Mouse (Mus musculus): ENCODE data around the gene Olfr1197. TPM values are rescaled to one million over a fixed set of nuclear protein-coding genes. Genes with fewer than 3 reads are reported as not detected.

Gene Olfr1197
- polyA plus RNA-seq (2017; shearing (Covaris generic)) = not detected

DNA sequence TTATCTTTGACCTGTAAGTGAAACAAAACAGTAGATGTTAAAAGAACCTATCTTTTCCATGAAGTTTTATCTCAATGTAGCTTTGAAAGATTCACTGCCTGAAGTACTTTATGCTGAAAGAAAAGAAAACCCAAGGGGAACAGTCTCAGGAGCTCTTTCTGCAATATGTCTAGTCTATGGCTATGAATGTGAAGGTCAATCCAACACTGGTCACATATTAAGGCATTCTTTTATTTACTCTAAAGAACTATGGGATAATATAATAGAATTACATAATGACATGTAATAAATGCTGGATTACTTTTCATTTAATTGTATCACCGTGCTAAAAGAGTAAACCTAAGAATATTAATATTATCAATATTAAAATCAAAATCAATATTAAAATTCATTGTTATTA, at the start of gene Olfr1197:
Gene Olfr1197 (minus strand): TSS at position 101 of the 400 bp plus-strand sequence.

DNA sequence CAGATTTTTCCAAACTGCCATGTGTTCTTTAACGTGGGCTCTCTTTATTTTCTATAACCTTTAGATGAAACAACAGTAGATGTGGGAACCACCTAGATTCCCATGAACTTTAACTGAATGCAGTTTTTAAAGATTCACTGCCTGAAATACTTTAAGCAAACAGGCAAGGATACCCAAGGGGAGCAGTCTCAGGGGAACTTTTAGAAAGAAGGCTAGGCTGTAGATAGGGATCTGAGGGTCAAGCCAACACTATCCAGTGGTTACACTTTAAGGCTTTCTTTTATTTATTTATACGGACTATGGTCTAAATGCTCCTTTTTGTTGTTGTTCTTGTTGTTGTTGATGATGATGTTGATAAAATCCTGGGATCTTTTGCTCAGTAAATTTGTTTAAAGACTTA, 38.2 kb upstream of the Olfr1197 start, which contains the start of gene Olfr1200:
Gene Olfr1200 (minus strand): TSS at position 101 of the 400 bp plus-strand sequence.

DNA sequence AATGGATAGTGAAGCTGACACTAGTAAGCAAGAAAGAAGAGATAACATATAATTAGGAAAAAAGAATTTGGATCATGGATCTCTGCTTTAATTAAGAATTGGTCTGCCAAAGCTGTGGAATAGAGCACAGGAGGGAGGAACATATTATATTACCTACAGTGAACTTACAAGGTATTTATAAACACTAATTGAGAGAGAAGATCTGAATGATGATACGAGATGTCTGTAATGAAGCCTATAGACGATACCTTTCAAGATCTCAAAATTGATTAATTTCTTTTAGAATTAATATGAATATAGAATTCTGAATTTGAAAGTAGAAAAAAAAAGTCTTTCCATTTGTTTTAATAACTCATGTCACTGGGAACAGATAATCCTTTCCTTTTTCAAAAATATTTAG, 28.2 kb upstream of the Olfr1197 start, which contains the start of gene Olfr1199:
Gene Olfr1199 (minus strand): TSS at position 101 of the 400 bp plus-strand sequence.

DNA sequence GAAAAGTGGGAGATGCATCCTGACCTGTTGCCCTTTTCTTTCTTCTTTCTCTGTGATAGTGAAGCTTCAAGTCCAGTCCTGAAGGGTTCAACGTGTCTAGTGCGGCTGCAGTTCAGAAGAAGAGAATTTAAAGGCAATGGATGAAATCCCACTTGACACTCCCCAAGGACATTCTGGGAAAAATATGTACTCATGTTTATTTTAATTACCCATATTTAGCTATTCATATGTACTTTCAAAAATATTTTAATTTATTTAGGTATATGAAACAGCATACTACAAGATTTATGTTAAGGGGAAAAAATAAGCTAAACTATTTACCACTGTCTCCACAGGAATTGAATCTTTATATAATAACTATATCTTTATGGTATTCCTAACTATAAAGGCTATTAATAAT, 19.1 kb upstream of the Olfr1197 start, which contains the start of gene Olfr1198:
Gene Olfr1198 (minus strand): TSS at position 101 of the 400 bp plus-strand sequence.

DNA sequence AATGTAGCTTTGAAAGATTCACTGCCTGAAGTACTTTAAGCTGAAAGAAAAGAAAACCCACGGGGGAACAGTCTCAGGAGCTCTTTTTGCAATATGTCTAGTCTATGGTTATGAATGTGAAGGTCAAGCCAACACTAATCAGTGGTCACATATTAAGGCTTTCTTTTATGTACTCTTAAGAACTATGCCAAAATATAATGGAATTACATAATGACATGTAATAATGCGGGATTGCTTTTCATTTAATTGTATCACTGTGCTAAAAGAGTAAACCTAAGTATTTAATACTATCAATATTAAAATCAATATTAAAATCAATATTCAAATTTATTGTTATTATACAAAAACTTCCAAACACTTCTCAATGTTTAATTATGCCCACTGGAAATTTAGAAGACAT, 27.7 kb downstream of the Olfr1197 start, which contains the start of gene Olfr1196:
Gene Olfr1196 (minus strand): TSS at position 101 of the 400 bp plus-strand sequence.

DNA sequence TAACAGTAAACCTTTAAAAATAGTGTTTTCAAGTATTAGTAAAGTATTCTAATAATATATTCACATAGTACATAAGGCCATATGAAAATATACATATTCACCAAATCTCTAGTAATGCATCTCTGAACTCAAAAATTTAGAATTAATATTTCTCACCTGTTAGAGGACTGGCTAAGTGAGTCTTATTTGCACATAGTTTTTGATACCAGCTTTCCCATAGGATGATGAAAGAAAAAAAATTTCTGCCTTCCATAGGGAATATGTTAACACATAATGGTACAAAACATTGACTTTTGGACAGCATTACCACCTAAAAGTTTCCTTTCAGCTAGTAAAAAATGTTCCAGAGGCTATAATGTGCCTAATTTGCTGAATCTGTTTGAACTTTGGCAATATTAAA, 43.1 kb downstream of the Olfr1197 start, which contains the start of gene Olfr1195:
Gene Olfr1195 (minus strand): TSS at position 101 of the 400 bp plus-strand sequence.

Other genes starting within 250 kb of the Olfr1197 start
- not detected for gene Olfr1184, start 248.8 kb downstream of the Olfr1197 start, polyA plus RNA-seq (2017; shearing (Covaris generic))
- gene Olfr1185-ps1, start 239.0 kb downstream of the Olfr1197 start, polyA plus RNA-seq (2017; shearing (Covaris generic)) = not detected
- gene Olfr1186, start 213.8 kb downstream of the Olfr1197 start, polyA plus RNA-seq (2017; shearing (Covaris generic)) = not detected
- not detected for gene Olfr1188, start 175.4 kb downstream of the Olfr1197 start, polyA plus RNA-seq (2017; shearing (Covaris generic))
- not detected for gene Olfr1189, start 145.9 kb downstream of the Olfr1197 start, polyA plus RNA-seq (2017; shearing (Covaris generic))
- gene Olfr1191-ps1, start 91.8 kb downstream of the Olfr1197 start, polyA plus RNA-seq (2017; shearing (Covaris generic)) = not detected
- gene Olfr1192-ps1, start 83.9 kb downstream of the Olfr1197 start, polyA plus RNA-seq (2017; shearing (Covaris generic)) = not detected
- not detected for gene Olfr1193, start 56.7 kb downstream of the Olfr1197 start, polyA plus RNA-seq (2017; shearing (Covaris generic))
- gene Olfr1195, start 43.2 kb downstream of the Olfr1197 start, polyA plus RNA-seq (2017; shearing (Covaris generic)) = 0.11 TPM
- gene Olfr1196, start 27.8 kb downstream of the Olfr1197 start, polyA plus RNA-seq (2017; shearing (Covaris generic)) = not detected
- gene Olfr1198, start 19.0 kb upstream of the Olfr1197 start, polyA plus RNA-seq (2017; shearing (Covaris generic)) = not detected
- gene Olfr1199, start 28.1 kb upstream of the Olfr1197 start, polyA plus RNA-seq (2017; shearing (Covaris generic)) = not detected
- not detected for gene Olfr1200, start 38.1 kb upstream of the Olfr1197 start, polyA plus RNA-seq (2017; shearing (Covaris generic))
- gene Olfr1201, start 60.7 kb upstream of the Olfr1197 start, polyA plus RNA-seq (2017; shearing (Covaris generic)) = not detected
- not detected for gene Olfr1202, start 82.1 kb upstream of the Olfr1197 start, polyA plus RNA-seq (2017; shearing (Covaris generic))
- gene Olfr1205, start 97.4 kb upstream of the Olfr1197 start, polyA plus RNA-seq (2017; shearing (Covaris generic)) = not detected
- not detected for gene Olfr1204, start 116.9 kb upstream of the Olfr1197 start, polyA plus RNA-seq (2017; shearing (Covaris generic))
- not detected for gene Olfr1206, start 130.9 kb upstream of the Olfr1197 start, polyA plus RNA-seq (2017; shearing (Covaris generic))
- not detected for gene Olfr1208, start 169.9 kb upstream of the Olfr1197 start, polyA plus RNA-seq (2017; shearing (Covaris generic))
- not detected for gene Olfr1209, start 182.8 kb upstream of the Olfr1197 start, polyA plus RNA-seq (2017; shearing (Covaris generic))
- not detected for gene Olfr1211, start 205.7 kb upstream of the Olfr1197 start, polyA plus RNA-seq (2017; shearing (Covaris generic))
- not detected for gene Olfr1212, start 221.6 kb upstream of the Olfr1197 start, polyA plus RNA-seq (2017; shearing (Covaris generic))
- not detected for gene Gm13762, start 247.9 kb upstream of the Olfr1197 start, polyA plus RNA-seq (2017; shearing (Covaris generic))